Comparison of ENCODE assay signal across 9 mouse cellular contexts in genomic region chr16:67776091-67776490, GRCm38 (mm10).
DNase-seq lines count a peak whose midpoint lies in the region; ATAC-seq and TF ChIP-seq lines count a peak whose summit lies in the region.
"Had no signal": no experiment of that assay in that cellular context is flagged by ENCODE, and none has a peak within 500 bp of the region (broad histone marks: within the 10 kb centered on the region; RNA-seq: fewer than 3 reads in every experiment).

No protein-coding gene starts in this region.

- H3K4me3 ChIP-seq in heart, postnatal 0 days (ENCODE audit: low read depth, low read length), result no peak overlapping the region
- no peak overlapping the region for H3K4me3 ChIP-seq in cortical plate, adult 2 months (ENCODE audit: insufficient read depth, low read length)
- no peak overlapping the region for H3K4me3 ChIP-seq in limb, embryonic 10.5 days
- H3K4me3 ChIP-seq: midbrain, embryonic 12.5 days had no signal

- TF ChIP-seq POLR2A in cortical plate, adult 2 months (IDR thresholded peaks at IDR 0.05; ENCODE audit: extremely low read depth, insufficient read depth, low read length), result no peak

- TF ChIP-seq EP300 in heart, postnatal 0 days (IDR thresholded peaks at IDR 0.05; ENCODE audit: low read depth), result no peak

- H3K36me3 ChIP-seq in heart, postnatal 0 days (replicated peaks; ENCODE audit: control insufficient read depth, insufficient read depth, low read length), result no peaks in the 10 kb centered on the region
- H3K36me3 ChIP-seq in limb, embryonic 10.5 days, result no peaks in the 10 kb centered on the region
- H3K36me3 ChIP-seq: midbrain, embryonic 12.5 days had no signal

- whole genome bisulfite sequencing in heart, postnatal 0 days, result 34% methylated on average over 3 of the region's 3 CpGs
- WGBS in limb, embryonic 10.5 days, result 44% methylated on average over 3 of the region's 3 CpGs

- no peak overlapping the region for H3K4me2 ChIP-seq in heart, postnatal 0 days (ENCODE audit: low read depth, low read length)
- H3K4me2 ChIP-seq: midbrain, embryonic 12.5 days had no signal

- no peaks in the 10 kb centered on the region for H3K27me3 ChIP-seq in heart, postnatal 0 days (ENCODE audit: control insufficient read depth, insufficient read depth, low read length)
- H3K27me3 ChIP-seq in limb, embryonic 10.5 days (ENCODE audit: low read depth, poor library complexity, severe bottlenecking), result no peaks in the 10 kb centered on the region
- H3K27me3 ChIP-seq: midbrain, embryonic 12.5 days had no signal

- peak; percentile 40; the same call in 1 of the 2 replicates for TF ChIP-seq CTCF in heart, postnatal 0 days (IDR thresholded peaks at IDR 0.05; ENCODE audit: low read depth)
- TF ChIP-seq CTCF in cortical plate, adult 2 months (IDR thresholded peaks at IDR 0.05; ENCODE audit: extremely low read depth, insufficient read depth, low read length), result 0 out of 2 replicates have a peak, but pooled peaks have one; percentile 14

- ATAC-seq in heart, postnatal 0 days (ENCODE audit: insufficient read depth, low read depth), result no peak
- ATAC-seq in megakaryocyte-erythroid progenitor cell, adult 5-6 weeks (replicated peaks; ENCODE audit: low FRiP score, low TSS enrichment, poor library complexity, severe bottlenecking), result no peak

- no peak overlapping the region for H3K9ac ChIP-seq in heart, postnatal 0 days (replicated peaks; ENCODE audit: low read depth, low read length)
- H3K9ac ChIP-seq: midbrain, embryonic 12.5 days had no signal

- H3K4me1 ChIP-seq in heart, postnatal 0 days (ENCODE audit: control insufficient read depth, insufficient read depth), result no peaks in the 10 kb centered on the region
- no peaks in the 10 kb centered on the region for H3K4me1 ChIP-seq in cortical plate, adult 2 months (ENCODE audit: control insufficient read depth, insufficient read depth, low read length)
- H3K4me1 ChIP-seq in limb, embryonic 10.5 days, result no peaks in the 10 kb centered on the region
- H3K4me1 ChIP-seq: midbrain, embryonic 12.5 days had no signal

- H3K9me3 ChIP-seq in heart, postnatal 0 days (replicated peaks; ENCODE audit: control insufficient read depth, low read length), result no peaks in the 10 kb centered on the region
- H3K9me3 ChIP-seq in limb, embryonic 10.5 days (replicated peaks), result no peaks in the 10 kb centered on the region
- H3K9me3 ChIP-seq: midbrain, embryonic 12.5 days had no signal

- H3K27ac ChIP-seq in heart, postnatal 0 days (ENCODE audit: low read depth), result no peak overlapping the region
- no peak overlapping the region for H3K27ac ChIP-seq in cortical plate, adult 2 months (ENCODE audit: insufficient read depth, low read length)
- H3K27ac ChIP-seq in limb, embryonic 10.5 days, result no peak overlapping the region
- H3K27ac ChIP-seq: midbrain, embryonic 12.5 days had no signal

- no peak for DNase-seq in heart, postnatal 0 days (ENCODE audit: low spot score)
- DNase-seq in heart, adult 9 months (ENCODE audit: low spot score in 2 of 2), result no peak
- peak; percentile 20 for DNase-seq in urinary bladder, postnatal 14 days (ENCODE audit: low spot score)
- no peak for DNase-seq in urinary bladder, postnatal 10 days (ENCODE audit: low spot score)
- peak; percentile 36 for DNase-seq in limb, embryonic 10.5 days (ENCODE audit: low spot score)
- DNase-seq in thymus, postnatal 4 days, result peak; percentile 17

Comparison
In these comparisons a context has a peak if more than half of its experiments do, and no peak if none do; other contexts are left out.
1. DNase-seq: peak in urinary bladder, postnatal 14 days (single experiment), limb, embryonic 10.5 days (single experiment) and thymus, postnatal 4 days (single experiment); none in heart, postnatal 0 days (single experiment), heart, adult 9 months (0 of 2) and urinary bladder, postnatal 10 days (single experiment).